7 mouse cellular contexts compared by ENCODE assay signal in the genomic region with DNA sequence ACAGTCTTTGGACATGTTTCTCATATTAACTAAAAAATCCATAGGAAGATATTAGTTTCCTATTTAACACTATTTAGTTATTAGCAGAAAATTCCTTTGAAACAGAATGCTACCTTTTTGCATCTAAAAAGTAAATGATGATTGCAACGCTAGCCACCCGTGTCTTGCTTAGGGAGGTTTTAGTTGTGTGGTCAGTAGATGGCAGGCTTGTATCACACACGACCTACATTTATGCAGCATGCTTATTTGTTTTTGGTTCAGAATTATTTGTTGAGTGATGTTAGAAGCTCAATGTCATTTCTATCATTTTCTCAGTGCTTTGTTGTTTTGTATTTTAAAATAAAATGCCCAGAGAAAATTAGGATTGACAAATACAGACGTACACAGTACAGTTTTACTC.
A peak's percentile ranks its signal among the peaks of the same experiment; 100 is the strongest.
DNase-seq lines count a peak whose midpoint lies in the region; ATAC-seq and TF ChIP-seq lines count a peak whose summit lies in the region.

No protein-coding gene starts in this region.

- no peak overlapping the region for H3K4me3 ChIP-seq in MEL (ENCODE audit: control insufficient read depth in 1 of 2, insufficient read depth in 1 of 2, low read depth in 2 of 2, low read length in 2 of 2)

- no peaks in the 10 kb centered on the region for H3K36me3 ChIP-seq in MEL (ENCODE audit: control insufficient read depth in 1 of 2, insufficient read depth in 2 of 2, low read length in 2 of 2)

- TF ChIP-seq EP300 in MEL (IDR thresholded peaks at IDR 0.05; ENCODE audit: low read depth in 1 of 2, low read length in 2 of 2), result no peak

- no peaks in the 10 kb centered on the region for H3K9me3 ChIP-seq in MEL (replicated peaks; ENCODE audit: insufficient read depth, low read length)

- peak in 2 of 3 experiments; percentile 39 to 61; a peak in 4 of 6 replicates for TF ChIP-seq CTCF in MEL (IDR thresholded peaks at IDR 0.05 in 2 of 3, conservative IDR thresholded peaks at IDR 0.05 in 1 of 3; ENCODE audit: control insufficient read depth in 1 of 3, insufficient read depth in 1 of 3, low read depth in 2 of 3, low read length in 3 of 3, poor library complexity in 1 of 3, severe bottlenecking in 1 of 3)

- H3K79me2 ChIP-seq in MEL (ENCODE audit: control insufficient read depth, insufficient read depth, low read length, poor library complexity), result no peaks in the 10 kb centered on the region

- DNase-seq in kidney, postnatal 4 days, result peak; percentile 5 to 9
- DNase-seq in kidney, adult 8-10 months, result no peak
- DNase-seq in MEL (ENCODE audit: low read depth, low spot score), result peak; percentile 59
- DNase-seq in ZHBTc4 (ENCODE audit: low read depth, low spot score), result peak; percentile 2
- peak; percentile 16 to 48 for DNase-seq in layer of hippocampus, postnatal 10 days (ENCODE audit: low spot score in 2 of 2)

- no peak overlapping the region for H3K9ac ChIP-seq in MEL (ENCODE audit: control insufficient read depth, low read depth, low read length, poor library complexity, severe bottlenecking)

- peak; percentile 79 for TF ChIP-seq RAD21 in MEL (IDR thresholded peaks at IDR 0.05; ENCODE audit: low read depth, low read length)

- H3K27ac ChIP-seq in MEL (ENCODE audit: control insufficient read depth, low read depth, low read length), result no peak overlapping the region

- no peak for ATAC-seq in megakaryocyte progenitor cell, adult 5-6 weeks (replicated peaks; ENCODE audit: poor library complexity)
- no peak for ATAC-seq in granulocyte monocyte progenitor cell, adult 5-6 weeks (replicated peaks; ENCODE audit: poor library complexity, severe bottlenecking)

- no peaks in the 10 kb centered on the region for H3K4me1 ChIP-seq in MEL (ENCODE audit: control insufficient read depth in 1 of 2, insufficient read depth in 2 of 2, low read length in 2 of 2)

- no peak for TF ChIP-seq POLR2A in MEL (IDR thresholded peaks at IDR 0.05; ENCODE audit: control insufficient read depth in 1 of 2, insufficient read depth in 1 of 2, low read depth in 1 of 2, low read length in 2 of 2, poor library complexity in 1 of 2)

- H3K27me3 ChIP-seq in MEL (ENCODE audit: control insufficient read depth in 1 of 2, insufficient read depth in 2 of 2, low read length in 2 of 2), result no peaks in the 10 kb centered on the region

TF ChIP-seq in MEL, 35 proteins besides CTCF, POLR2A, EP300 and RAD21:
- TF ChIP-seq ZC3H11A (IDR thresholded peaks at IDR 0.05; ENCODE audit: low read depth, low read length) (peak; percentile 53), GABPA (IDR thresholded peaks at IDR 0.05; ENCODE audit: low read depth, low read length) (no peak), SMC3 (IDR thresholded peaks at IDR 0.05; ENCODE audit: low read depth, low read length) (peak; percentile 59), TAL1 (IDR thresholded peaks at IDR 0.05; ENCODE audit: low read length) (no peak), MAFK (IDR thresholded peaks at IDR 0.05; ENCODE audit: borderline replicate concordance, low read depth, low read length) (no peak)

Comparison
In these comparisons a context has a peak if more than half of its experiments do, and no peak if none do; other contexts are left out.
1. DNase-seq: peak in kidney, postnatal 4 days (2 of 2), MEL (single experiment), ZHBTc4 (single experiment) and layer of hippocampus, postnatal 10 days (2 of 2); none in kidney, adult 8-10 months (0 of 2).